Mouse (Mus musculus): ENCODE results near the gene Slc29a2. TPM values are rescaled to one million over a fixed set of nuclear protein-coding genes. Genes with fewer than 3 reads are reported as not detected.

Slc29a2 gene
- 1.4 and 2.0 TPM in 2 replicates for polyA plus RNA-seq (2012; rRNA removed)

DNA sequence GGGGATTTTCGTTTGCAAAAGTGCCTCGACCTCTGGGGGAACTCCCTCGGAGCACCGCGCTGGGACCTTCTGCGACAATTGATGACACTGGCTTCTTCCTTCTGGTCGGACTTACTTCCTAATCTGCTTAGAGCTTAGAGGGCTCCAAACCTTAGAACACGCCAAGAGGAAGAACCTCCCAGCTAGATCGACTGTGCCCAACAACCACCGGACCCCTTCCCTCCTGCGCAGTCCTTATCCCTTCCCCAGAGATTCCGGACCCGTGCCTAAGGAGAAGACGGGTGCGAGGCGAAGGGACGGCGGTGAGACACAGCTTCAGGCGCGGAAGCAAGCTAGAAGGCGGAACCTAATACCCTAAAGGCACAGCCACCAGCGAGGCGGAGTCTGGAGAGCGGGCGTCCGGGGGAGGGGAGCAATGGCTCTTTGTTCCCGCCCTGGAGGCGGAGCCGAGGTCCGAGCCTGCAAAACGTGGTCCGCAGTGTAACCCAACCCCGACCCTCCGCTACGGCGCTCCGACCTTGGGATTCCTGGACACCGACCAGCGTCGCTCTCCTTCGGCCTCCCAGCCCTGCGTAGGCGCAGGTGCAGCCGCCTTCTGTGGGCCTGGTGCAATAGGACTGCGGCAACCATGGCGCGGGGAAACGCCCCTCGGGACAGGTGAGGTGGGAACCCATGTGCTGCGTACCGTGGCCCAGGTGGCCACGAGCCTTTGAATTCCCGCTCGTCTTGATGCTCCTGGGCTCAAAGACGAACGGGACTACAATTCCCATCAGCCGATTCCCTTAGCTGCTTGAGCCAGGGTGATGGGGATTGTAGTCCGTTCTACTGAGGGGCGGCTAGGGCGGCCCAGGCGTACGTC lies at the start of gene Slc29a2:
Slc29a2 (plus strand) TSS at position 240 of the 859 bp plus-strand sequence.

DNA sequence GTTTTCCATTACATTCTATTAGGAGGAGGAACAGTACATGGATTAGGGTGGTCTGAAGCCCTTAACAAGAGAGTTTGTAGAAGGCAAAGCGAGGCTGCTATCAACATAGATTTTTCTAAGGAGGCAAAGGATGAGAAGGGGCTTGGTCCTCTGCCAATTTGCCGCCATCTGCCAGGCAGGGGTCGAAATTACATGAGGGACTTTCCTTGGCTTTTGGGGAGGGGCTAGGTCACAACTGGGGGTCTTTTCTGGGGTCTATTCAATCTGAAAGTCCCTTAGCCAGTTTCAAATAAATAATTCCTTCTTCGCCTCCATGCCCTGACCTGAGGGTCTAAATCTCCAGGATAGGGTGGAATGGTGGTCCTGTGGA lies 33.4 kb upstream of the Slc29a2 start, which contains the start of gene Npas4:
Npas4 (minus strand) TSS at position 61 of the 370 bp plus-strand sequence.

DNA sequence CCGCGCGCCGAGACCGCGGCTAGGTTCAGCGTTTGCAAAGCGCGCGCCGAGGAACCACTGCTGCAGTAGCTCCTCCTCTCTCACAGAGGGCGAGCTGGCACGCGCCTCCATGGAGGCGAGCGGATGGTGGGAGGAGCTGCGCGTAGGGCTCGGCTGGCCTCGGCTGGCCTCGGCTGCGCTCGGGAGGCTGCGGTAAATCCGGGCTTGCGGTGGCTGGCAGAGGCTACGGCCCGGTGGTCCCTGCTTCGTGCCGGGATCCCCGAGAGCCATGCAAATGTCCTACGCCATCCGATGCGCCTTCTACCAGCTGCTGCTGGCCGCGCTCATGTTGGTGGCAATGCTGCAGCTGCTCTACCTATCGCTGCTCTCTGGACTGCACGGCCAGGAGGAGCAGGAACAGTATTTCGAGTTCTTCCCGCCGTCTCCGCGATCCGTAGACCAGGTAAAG lies 15.1 kb downstream of the Slc29a2 start, which contains the start of the genes B4gat1 and AC124502.3:
B4gat1 (plus strand) TSS at position 118 of the 448 bp plus-strand sequence.
AC124502.3 (plus strand) TSS at position 183 of the 448 bp plus-strand sequence.

DNA sequence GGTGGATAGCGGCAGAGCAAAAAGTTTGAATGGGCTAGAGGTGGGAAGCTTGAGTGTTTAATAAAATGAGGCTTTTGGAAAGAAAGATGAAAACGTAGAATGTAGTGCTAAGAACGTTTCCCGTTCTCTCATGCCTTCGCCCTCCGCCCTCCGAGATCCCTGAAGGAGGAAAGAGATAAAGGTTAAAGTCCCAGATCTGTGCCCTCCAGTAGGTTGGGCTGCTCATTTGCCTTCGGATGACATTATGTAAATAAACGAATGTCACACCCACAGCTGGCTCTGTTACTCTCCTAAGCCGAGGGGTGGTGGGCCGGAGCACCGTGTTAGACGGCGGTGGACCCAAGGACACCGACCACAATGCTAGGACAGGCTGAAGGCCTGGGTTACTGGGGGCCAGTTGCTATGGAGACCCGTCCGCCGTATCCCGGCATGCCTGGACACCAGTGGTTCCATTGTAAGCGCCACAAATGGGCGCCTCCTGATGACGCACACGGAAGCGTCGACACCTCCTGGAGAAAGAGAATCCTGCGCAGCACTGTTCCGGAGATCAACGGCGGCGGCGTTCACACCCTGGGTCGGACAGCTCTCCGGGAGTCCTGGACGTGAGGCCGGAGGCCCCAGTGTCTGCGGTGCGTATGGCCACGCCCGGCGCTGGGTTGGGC lies 17.3 kb downstream of the Slc29a2 start, which contains the start of gene Brms1:
Brms1 (plus strand) TSS at position 493 of the 662 bp plus-strand sequence.

DNA sequence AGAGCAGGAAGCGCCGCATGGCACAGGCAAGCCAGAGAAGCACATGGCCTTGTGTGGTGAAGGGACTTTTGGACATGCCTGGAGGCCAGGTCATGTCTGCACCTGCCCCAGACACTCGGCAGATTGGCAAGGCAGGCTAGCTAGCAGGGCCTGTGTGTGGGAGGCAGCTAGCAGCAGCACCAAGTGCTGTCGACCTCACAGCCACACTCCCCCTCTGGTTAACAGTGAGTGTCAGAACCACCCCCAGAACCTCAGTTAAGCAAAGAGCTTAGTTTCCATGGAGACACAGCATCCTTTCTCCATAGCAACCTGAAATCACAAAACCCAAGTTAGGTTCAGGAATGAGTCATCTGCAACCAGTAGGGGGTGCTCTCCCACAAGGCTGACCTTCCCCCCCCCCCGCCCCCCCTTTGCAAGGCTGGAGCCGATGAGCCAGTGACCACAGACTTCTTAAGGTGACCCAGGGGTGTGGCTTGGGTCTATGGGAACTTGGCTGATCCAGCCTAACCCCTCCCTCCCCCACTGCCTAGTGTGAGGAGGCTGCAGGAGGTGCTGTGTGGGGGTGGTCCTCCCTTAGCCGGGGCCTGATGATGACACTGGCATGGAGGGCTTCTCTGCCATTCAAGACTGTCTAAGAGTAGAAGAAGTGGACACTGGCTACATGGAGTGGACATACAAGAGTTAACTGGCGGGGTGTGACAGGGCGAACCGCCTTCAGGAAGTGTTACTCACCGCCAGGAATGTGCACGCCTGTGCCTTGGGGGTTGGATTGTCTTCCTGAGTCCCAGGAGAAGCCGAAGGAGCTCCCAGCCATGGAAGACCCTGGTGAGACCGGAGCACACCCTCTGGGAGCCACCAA lies 26.6 kb downstream of the Slc29a2 start, which contains the start of gene Rin1:
Rin1 (plus strand) TSS at position 435 of the 859 bp plus-strand sequence.

DNA sequence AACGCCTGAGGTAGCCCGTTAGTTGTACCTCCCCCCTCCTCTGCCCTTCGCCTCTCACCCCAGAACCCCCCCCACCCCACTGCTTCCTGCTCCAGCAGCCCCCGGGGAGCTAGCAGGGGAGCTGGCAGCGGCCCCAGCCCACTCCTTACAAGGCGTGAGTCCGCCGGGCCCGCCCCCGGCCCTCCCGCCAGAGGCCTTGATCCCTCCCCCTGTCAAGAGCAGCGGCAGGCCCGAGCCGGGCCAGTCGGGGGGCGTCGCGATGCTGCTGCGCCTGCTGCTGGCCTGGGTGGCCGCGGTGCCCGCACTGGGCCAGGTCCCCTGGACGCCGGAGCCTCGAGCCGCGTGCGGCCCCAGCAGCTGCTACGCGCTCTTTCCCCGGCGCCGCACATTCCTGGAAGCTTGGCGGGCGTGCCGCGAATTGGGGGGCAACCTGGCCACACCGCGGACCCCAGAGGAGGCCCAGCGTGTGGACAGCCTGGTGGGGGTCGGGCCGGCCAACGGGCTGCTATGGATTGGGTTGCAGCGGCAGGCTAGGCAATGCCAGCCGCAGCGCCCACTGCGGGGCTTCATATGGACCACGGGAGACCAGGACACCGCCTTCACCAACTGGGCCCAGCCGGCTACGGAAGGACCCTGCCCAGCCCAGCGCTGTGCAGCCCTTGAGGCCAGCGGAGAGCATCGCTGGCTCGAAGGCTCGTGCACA lies 44.4 kb downstream of the Slc29a2 start, which contains the start of gene Cd248:
Cd248 (plus strand) TSS at position 212 of the 703 bp plus-strand sequence.

Other genes with a start within 250 kb of the Slc29a2 start
- 35.7 and 37.7 TPM in 2 replicates for gene Rbm4, start 230.0 kb upstream of the Slc29a2 start, polyA plus RNA-seq (2012; rRNA removed)
- gene Gm21992, start 212.2 kb upstream of the Slc29a2 start, polyA plus RNA-seq (2012; rRNA removed), result 14.1 and 14.8 TPM in 2 replicates
- 18.2 and 18.3 TPM in 2 replicates for gene Rbm14, start 212.2 kb upstream of the Slc29a2 start, polyA plus RNA-seq (2012; rRNA removed)
- 158 and 166 TPM in 2 replicates for gene Ccs, start 184.5 kb upstream of the Slc29a2 start, polyA plus RNA-seq (2012; rRNA removed)
- 0.01 TPM in 1 of 2 replicates, not detected in the other for gene Ccdc87, start 184.5 kb upstream of the Slc29a2 start, polyA plus RNA-seq (2012; rRNA removed)
- 22.9 and 23.6 TPM in 2 replicates for gene Ctsf, start 168.7 kb upstream of the Slc29a2 start, polyA plus RNA-seq (2012; rRNA removed)
- 0.06 and 0.10 TPM in 2 replicates for gene Actn3, start 146.0 kb upstream of the Slc29a2 start, polyA plus RNA-seq (2012; rRNA removed)
- 10.1 and 10.6 TPM in 2 replicates for gene Zdhhc24, start 145.2 kb upstream of the Slc29a2 start, polyA plus RNA-seq (2012; rRNA removed)
- gene Bbs1, start 117.2 kb upstream of the Slc29a2 start, polyA plus RNA-seq (2012; rRNA removed), result 0.52 and 0.79 TPM in 2 replicates
- 33.6 and 33.7 TPM in 2 replicates for gene Dpp3, start 95.6 kb upstream of the Slc29a2 start, polyA plus RNA-seq (2012; rRNA removed)
- gene Peli3, start 80.7 kb upstream of the Slc29a2 start, polyA plus RNA-seq (2012; rRNA removed), result 0.17 and 0.28 TPM in 2 replicates
- 23.7 and 24.7 TPM in 2 replicates for gene Mrpl11, start 61.7 kb upstream of the Slc29a2 start, polyA plus RNA-seq (2012; rRNA removed)
- 0.07 and 0.10 TPM in 2 replicates for gene Npas4, start 33.5 kb upstream of the Slc29a2 start, polyA plus RNA-seq (2012; rRNA removed)
- gene B4gat1, start 15.0 kb downstream of the Slc29a2 start, polyA plus RNA-seq (2012; rRNA removed), result 6.2 and 7.5 TPM in 2 replicates
- 0.26 and 0.37 TPM in 2 replicates for gene AC124502.3, start 15.0 kb downstream of the Slc29a2 start, polyA plus RNA-seq (2012; rRNA removed)
- gene Brms1, start 17.5 kb downstream of the Slc29a2 start, polyA plus RNA-seq (2012; rRNA removed), result 14.8 and 15.2 TPM in 2 replicates
- 0.52 and 0.58 TPM in 2 replicates for gene Rin1, start 26.6 kb downstream of the Slc29a2 start, polyA plus RNA-seq (2012; rRNA removed)
- 1.8 and 2.0 TPM in 2 replicates for gene Cd248, start 44.2 kb downstream of the Slc29a2 start, polyA plus RNA-seq (2012; rRNA removed)
- 0.30 and 0.36 TPM in 2 replicates for gene Tmem151a, start 61.7 kb downstream of the Slc29a2 start, polyA plus RNA-seq (2012; rRNA removed)
- gene Yif1a, start 64.7 kb downstream of the Slc29a2 start, polyA plus RNA-seq (2012; rRNA removed), result 61.5 and 66.8 TPM in 2 replicates
- 0.22 and 0.24 TPM in 2 replicates for gene Cnih2, start 74.7 kb downstream of the Slc29a2 start, polyA plus RNA-seq (2012; rRNA removed)
- gene Rab1b, start 83.2 kb downstream of the Slc29a2 start, polyA plus RNA-seq (2012; rRNA removed), result 57.1 and 59.3 TPM in 2 replicates
- gene Klc2, start 94.7 kb downstream of the Slc29a2 start, polyA plus RNA-seq (2012; rRNA removed), result 3.6 and 4.7 TPM in 2 replicates
- 4.7 and 5.9 TPM in 2 replicates for gene Pacs1, start 249.3 kb downstream of the Slc29a2 start, polyA plus RNA-seq (2012; rRNA removed)